Mouse (Mus musculus) erythroblast, embryonic 14.5 days (primary cell): ENCODE measurements around the gene Prss27. TPM values are rescaled to one million over a fixed set of nuclear protein-coding genes. Genes with fewer than 3 reads are reported as not detected.

Experiments used
- H3K27me3 ChIP-seq: 2 replicates; pipeline ENCODE4 v1.6.1; 2012; ENCODE audit warnings: inconsistent platforms; ENCODE audit not compliant: control insufficient read depth
- H3K36me3 ChIP-seq: 2 replicates; pipeline ENCODE4 v1.6.1; 2012; ENCODE audit warnings: mild to moderate bottlenecking, inconsistent platforms; ENCODE audit not compliant: control insufficient read depth
- H3K4me1 ChIP-seq: 2 replicates; pipeline ENCODE4 v1.6.1; 2012; ENCODE audit warnings: inconsistent platforms; ENCODE audit not compliant: control insufficient read depth
- H3K4me3 ChIP-seq: replicated peaks from 2 replicates; pipeline ENCODE3; 2012; ENCODE audit warnings: moderate library complexity, mild to moderate bottlenecking, inconsistent platforms
- H3K9me3 ChIP-seq: 2 replicates; pipeline ENCODE4 v1.6.1; 2012; ENCODE audit warnings: low read length, inconsistent platforms, mixed read lengths; ENCODE audit not compliant: control insufficient read depth
- GATA1 ChIP-seq: IDR thresholded peaks from 2 replicates; pipeline ENCODE4 v1.6.1; 2012; ENCODE audit warnings: low read length, inconsistent platforms, mixed read lengths
- TAL1 ChIP-seq: IDR thresholded peaks from 3 replicates; pipeline ENCODE4 v1.6.1; 2012; ENCODE audit warnings: low read length, inconsistent platforms, mixed read lengths
- polyA plus RNA-seq: library from polyadenylated mRNA; stranded (reverse); fragments of >175 nt; gene quantifications from 2 replicates; pipeline ENCODE4 v1.2.3, GENCODE M21; 2012

The Prss27 gene
- polyA plus RNA-seq, 1 experiment, result not detected

DNA sequence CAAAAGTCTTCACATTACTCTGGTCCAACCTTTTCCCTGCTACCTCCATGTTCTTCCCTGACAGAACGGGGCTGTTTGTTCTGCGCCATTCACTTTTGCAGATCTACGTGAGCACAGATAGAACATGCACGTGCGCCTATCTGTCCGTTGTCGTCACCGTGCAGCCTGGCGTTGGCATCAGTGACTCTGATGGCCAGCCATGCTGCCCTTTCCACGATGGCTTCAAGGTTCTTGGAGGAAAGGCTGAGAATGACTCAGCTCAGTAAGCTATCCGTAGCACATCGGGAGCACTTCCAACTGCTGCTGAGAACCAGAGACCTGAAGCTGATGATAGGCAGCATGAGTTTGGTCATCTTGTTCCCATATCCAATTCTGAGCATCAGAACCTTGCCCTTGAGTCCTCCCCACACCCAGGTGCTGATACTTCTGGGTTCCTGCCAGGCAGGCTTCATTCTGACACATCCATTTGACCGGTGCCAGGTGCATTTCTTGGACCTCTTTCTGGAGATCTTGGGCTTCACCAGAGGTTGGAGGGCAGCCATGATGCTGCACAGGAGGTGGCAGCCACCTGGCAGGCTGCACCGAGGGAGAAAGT is 33.8 kb upstream of the Prss27 start:
- no peak for TF ChIP-seq GATA1
- Histone ChIP-seq H3K36me3 (no peaks in the 10 kb centered on the region), H3K4me3 (no peak overlapping the region), H3K9me3 (no peaks in the 10 kb centered on the region), H3K4me1 (no peaks in the 10 kb centered on the region), H3K27me3 (no peaks in the 10 kb centered on the region)

DNA sequence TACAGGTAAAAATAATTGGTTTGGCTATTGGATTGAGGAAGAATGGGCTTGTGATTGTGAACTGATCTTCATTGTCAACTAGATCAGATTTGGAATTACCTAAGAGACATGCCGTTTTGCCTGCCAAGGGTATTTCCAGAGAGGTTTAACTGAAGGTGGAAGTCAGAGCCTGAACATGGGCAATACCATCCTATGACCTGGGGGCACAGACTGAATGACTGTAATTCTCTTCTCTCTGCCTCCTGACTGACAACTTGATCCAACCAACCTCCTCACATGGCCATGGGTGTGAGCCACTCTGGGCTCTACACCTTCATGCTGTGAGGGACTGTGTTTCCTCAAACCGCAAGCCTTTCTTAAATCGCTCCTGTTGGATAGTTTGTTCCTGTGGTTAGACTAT is 32.9 kb upstream of the Prss27 start:
- no peaks in the 10 kb centered on the region for H3K36me3 ChIP-seq
- no peaks in the 10 kb centered on the region for H3K9me3 ChIP-seq
- H3K4me1 ChIP-seq, result no peaks in the 10 kb centered on the region
- no peak for TF ChIP-seq GATA1
- TF ChIP-seq TAL1, result no peak
- H3K27me3 ChIP-seq, result no peaks in the 10 kb centered on the region
- H3K4me3 ChIP-seq, result no peak overlapping the region

DNA sequence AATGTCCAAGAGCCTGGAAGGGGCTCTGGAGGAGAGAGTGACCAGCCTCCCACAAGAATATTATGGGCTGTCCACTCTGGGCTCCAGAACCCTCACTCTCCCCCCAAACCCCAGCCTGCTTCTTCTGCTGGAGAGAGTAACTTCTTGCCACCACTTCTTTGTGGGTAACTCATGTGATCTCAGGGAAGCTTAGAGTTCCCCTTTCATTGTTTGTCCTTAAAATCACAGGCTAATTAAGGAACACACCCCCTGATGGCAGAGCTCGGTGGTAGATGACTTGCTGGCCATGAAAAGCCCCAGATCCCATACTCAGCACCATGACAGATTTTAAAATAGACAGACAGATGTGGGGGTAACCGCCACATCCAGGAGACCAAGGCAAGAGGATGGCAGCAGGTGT is 31.0 kb upstream of the Prss27 start:
- no peak overlapping the region for H3K4me3 ChIP-seq

DNA sequence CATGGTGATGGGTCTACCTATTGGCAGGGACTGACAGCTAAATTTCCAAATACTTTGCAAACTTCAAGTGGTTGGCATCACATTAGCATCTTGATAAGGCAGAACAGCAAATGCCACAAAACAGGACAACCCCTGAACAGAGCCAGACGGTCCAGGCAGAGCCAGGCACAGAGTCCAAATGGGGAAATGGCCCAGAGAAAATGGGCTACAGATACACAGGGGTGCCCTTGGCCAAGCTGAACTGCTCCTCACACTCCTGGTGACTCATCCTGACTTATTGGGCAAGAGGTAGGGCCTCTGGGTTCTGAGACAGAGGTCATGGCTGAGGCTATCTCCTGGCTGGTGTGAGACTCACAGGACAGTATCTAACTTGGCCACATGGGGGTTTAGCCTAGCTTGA is 30.6 kb upstream of the Prss27 start:
- H3K9me3 ChIP-seq, result no peaks in the 10 kb centered on the region
- no peak overlapping the region for H3K4me3 ChIP-seq
- no peaks in the 10 kb centered on the region for H3K27me3 ChIP-seq
- TF ChIP-seq GATA1, result no peak
- no peak for TF ChIP-seq TAL1
- no peaks in the 10 kb centered on the region for H3K4me1 ChIP-seq
- no peaks in the 10 kb centered on the region for H3K36me3 ChIP-seq

More for the DNA sequence above, 31.0 kb upstream of the Prss27 start:
- no peak for TF ChIP-seq TAL1
- no peak for TF ChIP-seq GATA1
- no peaks in the 10 kb centered on the region for H3K36me3 ChIP-seq
- no peaks in the 10 kb centered on the region for H3K27me3 ChIP-seq
- no peaks in the 10 kb centered on the region for H3K4me1 ChIP-seq
- H3K9me3 ChIP-seq, result no peaks in the 10 kb centered on the region

DNA sequence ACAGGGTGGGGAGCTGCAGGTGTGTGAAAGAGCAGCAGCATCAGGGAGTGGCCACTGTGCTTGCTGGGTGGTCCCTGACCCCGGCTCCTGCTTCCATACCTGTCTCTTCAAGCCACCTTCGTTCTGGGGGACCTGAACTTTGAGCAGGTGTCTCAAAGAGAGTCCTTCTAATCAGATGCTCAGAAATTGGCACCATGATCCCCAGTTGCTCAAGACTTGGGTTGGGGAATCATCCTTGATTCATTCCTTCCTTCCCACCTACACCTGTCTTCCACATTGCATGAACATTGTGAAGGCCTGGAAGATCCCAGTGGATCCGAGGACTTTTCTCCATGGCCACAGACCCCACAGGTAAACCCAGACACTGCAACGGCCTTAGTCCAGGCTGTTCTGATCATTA is 29.8 kb upstream of the Prss27 start:
- H3K4me3 ChIP-seq, result no peak overlapping the region
- H3K4me1 ChIP-seq, result no peaks in the 10 kb centered on the region
- H3K36me3 ChIP-seq, result no peaks in the 10 kb centered on the region

DNA sequence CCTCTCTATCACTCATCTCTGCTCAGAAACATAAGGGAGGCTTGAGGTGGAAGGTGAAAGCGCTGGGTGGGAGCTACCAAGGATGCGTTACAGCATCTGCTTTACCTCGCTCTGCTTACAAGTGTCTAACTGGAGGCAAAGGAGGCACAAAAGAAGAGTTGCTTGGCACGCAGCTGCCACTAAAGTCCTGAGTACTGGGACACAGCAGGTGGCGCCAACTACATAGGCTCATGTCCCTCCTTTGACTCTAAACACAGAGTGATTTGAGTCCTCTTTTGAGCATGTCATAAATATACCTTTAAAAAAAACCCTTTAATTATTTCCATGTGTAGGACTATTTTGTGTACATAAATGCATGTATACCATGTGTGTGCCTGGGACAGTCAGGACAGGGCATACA is 28.3 kb upstream of the Prss27 start:
- TF ChIP-seq GATA1 (no peak), TAL1 (no peak)
- Histone ChIP-seq H3K4me1 (no peaks in the 10 kb centered on the region), H3K4me3 (no peak overlapping the region), H3K36me3 (no peaks in the 10 kb centered on the region), H3K27me3 (no peaks in the 10 kb centered on the region), H3K9me3 (no peaks in the 10 kb centered on the region)

More for the DNA sequence above, 29.8 kb upstream of the Prss27 start:
- TF ChIP-seq GATA1 (no peak), TAL1 (no peak)
- no peaks in the 10 kb centered on the region for H3K27me3 ChIP-seq
- H3K9me3 ChIP-seq, result no peaks in the 10 kb centered on the region

DNA sequence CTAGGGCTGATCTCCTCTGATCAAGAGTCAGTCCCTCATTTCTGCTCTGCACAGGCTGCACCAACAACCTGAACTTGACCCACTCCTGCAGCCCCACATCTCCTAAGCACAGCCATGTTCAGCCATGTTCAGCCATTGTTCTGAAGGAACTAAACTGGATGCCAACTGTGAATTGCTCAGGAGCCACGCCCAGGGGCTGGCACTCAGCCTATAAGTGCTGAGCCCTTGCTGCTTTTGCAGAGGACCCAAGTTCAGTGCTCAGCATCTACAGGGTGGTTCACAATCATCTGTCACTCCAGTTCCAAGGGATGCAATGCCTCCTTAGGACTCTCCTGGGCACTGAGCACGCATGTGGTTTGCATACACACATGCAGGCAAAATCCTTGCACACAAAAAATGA is 25.0 kb upstream of the Prss27 start:
- H3K4me3 ChIP-seq, result no peak overlapping the region
- no peaks in the 10 kb centered on the region for H3K9me3 ChIP-seq
- TF ChIP-seq GATA1 (no peak), TAL1 (no peak)
- H3K4me1 ChIP-seq, result no peaks in the 10 kb centered on the region
- no peaks in the 10 kb centered on the region for H3K27me3 ChIP-seq
- H3K36me3 ChIP-seq, result no peaks in the 10 kb centered on the region

DNA sequence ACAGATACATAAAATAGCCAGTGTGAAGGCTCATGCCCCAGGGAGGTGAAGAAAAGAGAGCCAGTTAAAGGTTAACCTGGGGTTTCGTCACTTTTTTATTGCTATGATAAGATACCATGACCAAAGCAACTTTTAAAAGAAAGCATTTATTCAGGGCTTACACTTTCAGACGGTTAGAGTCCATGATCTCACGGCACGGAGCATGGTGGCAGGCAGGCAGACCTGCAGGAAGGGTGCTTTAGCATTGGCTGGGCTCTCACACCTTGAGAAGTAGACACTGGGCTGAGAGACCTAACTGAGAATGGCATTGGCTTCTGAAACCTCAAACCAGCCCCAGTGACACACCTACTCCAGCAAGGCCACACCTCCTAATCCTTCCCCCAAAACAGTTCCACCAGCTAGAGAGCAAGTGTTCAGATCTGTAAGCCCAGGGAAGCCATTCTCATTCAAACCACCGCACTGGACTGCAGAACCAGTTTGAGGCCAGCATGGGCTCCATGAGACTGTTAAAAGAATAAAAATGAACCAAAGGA is 23.4 kb upstream of the Prss27 start:
- H3K36me3 ChIP-seq, result no peaks in the 10 kb centered on the region
- TF ChIP-seq TAL1, result no peak
- no peak overlapping the region for H3K4me3 ChIP-seq
- H3K4me1 ChIP-seq, result no peaks in the 10 kb centered on the region
- H3K9me3 ChIP-seq, result no peaks in the 10 kb centered on the region
- H3K27me3 ChIP-seq, result no peaks in the 10 kb centered on the region

DNA sequence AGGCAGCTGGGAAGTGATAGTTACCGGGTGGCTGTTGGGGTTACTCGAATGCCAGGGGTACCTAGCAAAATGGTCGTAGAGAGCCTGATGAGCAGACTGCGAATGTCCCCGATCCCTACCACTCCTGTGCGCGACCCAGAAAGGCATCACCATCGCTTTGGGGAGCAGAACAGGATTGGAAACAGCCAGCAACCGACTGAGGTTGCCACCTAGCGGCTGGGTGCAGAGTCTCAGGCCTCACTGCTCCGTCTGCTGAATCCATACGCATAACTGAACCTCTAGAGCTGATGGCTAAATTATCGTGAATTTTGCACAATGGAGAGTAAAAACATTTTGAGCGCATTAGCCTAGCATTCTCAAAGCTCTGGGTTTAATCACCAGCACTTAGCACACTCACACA is 22.2 kb upstream of the Prss27 start:
- TF ChIP-seq TAL1 (no peak), GATA1 (no peak)
- Histone ChIP-seq H3K27me3 (no peaks in the 10 kb centered on the region), H3K9me3 (no peaks in the 10 kb centered on the region), H3K36me3 (no peaks in the 10 kb centered on the region), H3K4me1 (no peaks in the 10 kb centered on the region), H3K4me3 (no peak overlapping the region)

DNA sequence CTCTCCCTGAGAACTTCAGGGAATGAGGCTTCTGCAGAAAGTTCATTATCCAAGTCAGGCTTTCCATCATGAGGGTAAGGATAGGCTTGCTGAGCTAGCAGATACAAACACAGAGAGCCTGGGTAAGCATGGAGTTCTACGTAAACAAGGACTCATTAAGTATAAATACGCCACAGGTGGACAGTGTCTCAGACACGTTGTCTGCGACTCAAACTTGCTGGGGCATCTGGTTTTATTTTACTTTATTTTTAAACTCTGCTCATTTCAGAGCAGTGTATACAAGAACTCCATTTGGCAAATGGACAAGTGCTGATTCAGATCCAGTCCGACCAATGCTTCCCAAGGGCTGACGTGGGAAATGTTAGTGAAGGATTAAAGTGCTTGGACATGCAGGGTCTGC is 17.2 kb upstream of the Prss27 start:
- Histone ChIP-seq H3K9me3 (no peaks in the 10 kb centered on the region), H3K36me3 (no peaks in the 10 kb centered on the region), H3K27me3 (no peaks in the 10 kb centered on the region), H3K4me3 (no peak overlapping the region), H3K4me1 (peaks cover 16% of the 10 kb centered on the region)
- TF ChIP-seq TAL1 (no peak), GATA1 (no peak)
